Mouse (Mus musculus) forebrain, embryonic 15.5 days (tissue): ENCODE measurements around the gene Mogat1. TPM values are rescaled to one million over a fixed set of nuclear protein-coding genes. Genes with fewer than 3 reads are reported as not detected.

Experiments
- polyA plus RNA-seq: library from polyadenylated mRNA; unstranded; fragments of >200 nt; fragmentation: Nextera tagmentation; extraction: Ambion mirVana; gene quantifications from 2 replicates; pipeline ENCODE4 v1.2.1, GENCODE M21; 2015

Mogat1 gene
- polyA plus RNA-seq, 1 experiment from 2014 or later: not detected

Other genes with a start within 250 kb of the Mogat1 start
- 0.45 and 0.70 TPM in 2 replicates for gene Sgpp2, start 200.6 kb upstream of the Mogat1 start, polyA plus RNA-seq
- gene Farsb, start 22.1 kb upstream of the Mogat1 start, polyA plus RNA-seq: 154 and 159 TPM in 2 replicates
- 0.27 and 0.29 TPM in 2 replicates for gene BC035947, start 1.2 kb downstream of the Mogat1 start, polyA plus RNA-seq
- gene Acsl3, start 146.8 kb downstream of the Mogat1 start, polyA plus RNA-seq: 74.3 and 77.0 TPM in 2 replicates
- gene Utp14b, start 147.0 kb downstream of the Mogat1 start, polyA plus RNA-seq: 1.8 and 2.5 TPM in 2 replicates